Mouse (Mus musculus) left cerebral cortex, adult 2 months (tissue): Measurements from ENCODE around the gene Chsy1. TPM values are rescaled to one million over a fixed set of nuclear protein-coding genes. Genes with fewer than 3 reads are reported as not detected.

ENCODE experiments used
- DNase-seq, 2 experiments: peaks; one replicate each; pipeline ENCODE4 v3.0.0; 2021 to 2022; ENCODE audit warnings: low spot score in 2 of 2, mixed read lengths in 1 of 2; ENCODE audit errors: extremely low spot score in 1 of 2
- H3K27ac ChIP-seq: fragments of 200-600 bp; 2 replicates; pipeline ENCODE4 v1.8.1; 2022
- H3K4me3 ChIP-seq: fragments of 200-600 bp; 2 replicates; pipeline ENCODE4 v1.8.1; 2022
- CTCF ChIP-seq: fragments of 200-600 bp; IDR thresholded peaks from 2 replicates; pipeline ENCODE4 v1.8.1; 2022; ENCODE audit warnings: antibody characterized with exemption, mild to moderate bottlenecking, moderate library complexity
- intact Hi-C: fragments of 180-260 bp; cut with DNase I; formaldehyde crosslinking; loops from one replicate; pipeline ENCODE4 v1.15.1; 2025
- total RNA-seq, 2 experiments: library from RNA; stranded (reverse); gene quantifications; 2 replicates each; pipeline ENCODE4 v1.2.3; 2021

The Chsy1 gene
- total RNA-seq, 2 experiments from 2014 or later, result 15.6 to 17.3 TPM

DNA sequence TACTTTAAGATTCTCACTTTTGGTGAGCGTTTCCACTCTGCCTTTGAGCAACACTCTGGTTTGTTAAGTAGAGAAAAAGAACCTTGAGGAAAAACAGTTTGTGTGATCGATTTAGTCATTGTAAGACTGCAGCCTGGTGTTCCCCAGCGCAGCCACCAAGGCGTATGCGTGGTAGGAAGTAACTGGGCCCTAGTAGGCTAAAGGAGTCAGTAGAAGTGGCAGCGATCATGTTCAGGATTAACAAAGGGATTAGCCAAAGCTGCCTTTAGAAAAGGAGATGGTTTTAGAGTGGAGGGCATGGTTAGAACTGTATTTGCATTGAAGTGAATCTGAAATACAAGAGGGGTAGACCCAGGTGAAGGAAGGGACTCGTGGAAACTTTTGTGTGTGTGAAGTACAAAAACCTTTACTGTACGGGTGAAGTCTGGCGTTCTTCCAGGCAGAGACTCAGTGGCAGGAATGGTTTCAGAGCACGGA is 1.4 kb downstream of the Chsy1 start:
- peak overlapping the region; percentile 79 for H3K27ac ChIP-seq
- TF ChIP-seq CTCF, result no peak
- intact Hi-C loops, result loop anchor here (5.0 kb wide), 1 partner anchor 62 kb away; no protein-coding TSS in a partner anchor
- no peak for DNase-seq
- H3K4me3 ChIP-seq, result peak overlapping the region; percentile 68

DNA sequence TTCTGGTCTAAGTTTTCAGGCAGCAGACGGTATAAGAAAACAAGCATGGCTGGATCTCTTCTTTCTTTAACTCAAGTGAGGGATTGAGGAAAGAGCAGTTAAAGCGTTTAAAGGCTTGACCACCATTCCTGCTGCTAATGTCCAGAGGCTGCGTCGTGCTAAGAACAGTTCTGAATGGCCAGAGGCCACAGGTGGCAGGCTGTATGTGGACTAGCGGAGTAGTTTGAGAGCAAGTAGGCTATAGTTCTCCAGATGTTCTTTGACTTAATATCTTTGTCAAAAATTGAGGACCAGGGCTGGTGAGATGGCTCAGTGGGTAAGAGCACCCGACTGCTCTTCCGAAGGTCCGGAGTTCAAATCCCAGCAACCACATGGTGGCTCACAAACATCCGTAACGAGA is 1.9 kb downstream of the Chsy1 start:
- intact Hi-C loops, result loop anchor here (5.0 kb wide), 1 partner anchor 61 kb away; no protein-coding TSS in a partner anchor
- no peak for TF ChIP-seq CTCF
- no peak for DNase-seq
- peak overlapping the region; percentile 68 for H3K4me3 ChIP-seq
- no peak overlapping the region for H3K27ac ChIP-seq

DNA sequence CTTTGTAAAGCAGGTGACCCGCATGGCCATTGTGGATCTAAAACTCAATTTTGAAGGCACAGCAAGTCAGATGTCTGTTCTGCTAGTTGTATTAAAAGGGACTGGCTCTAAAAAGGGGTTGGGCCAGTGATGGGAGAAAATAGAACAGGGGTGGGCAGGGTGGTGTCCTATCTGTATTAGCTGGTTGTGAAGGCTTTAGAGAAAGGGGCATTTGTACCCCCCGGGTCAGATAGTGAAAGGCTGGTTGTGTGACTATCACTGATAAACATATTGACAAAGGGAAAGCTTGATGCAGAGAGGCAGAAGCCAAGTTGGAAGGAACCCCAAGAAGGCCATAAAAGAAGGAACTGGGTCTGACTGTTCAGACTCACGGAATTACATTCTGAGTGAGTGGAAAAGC is 4.2 kb downstream of the Chsy1 start:
- Histone ChIP-seq H3K27ac (no peak overlapping the region), H3K4me3 (no peak overlapping the region)
- no peak for TF ChIP-seq CTCF
- intact Hi-C loops, result loop anchor here (5.0 kb wide), 1 partner anchor 59 kb away; no protein-coding TSS in a partner anchor
- DNase-seq, result no peak

DNA sequence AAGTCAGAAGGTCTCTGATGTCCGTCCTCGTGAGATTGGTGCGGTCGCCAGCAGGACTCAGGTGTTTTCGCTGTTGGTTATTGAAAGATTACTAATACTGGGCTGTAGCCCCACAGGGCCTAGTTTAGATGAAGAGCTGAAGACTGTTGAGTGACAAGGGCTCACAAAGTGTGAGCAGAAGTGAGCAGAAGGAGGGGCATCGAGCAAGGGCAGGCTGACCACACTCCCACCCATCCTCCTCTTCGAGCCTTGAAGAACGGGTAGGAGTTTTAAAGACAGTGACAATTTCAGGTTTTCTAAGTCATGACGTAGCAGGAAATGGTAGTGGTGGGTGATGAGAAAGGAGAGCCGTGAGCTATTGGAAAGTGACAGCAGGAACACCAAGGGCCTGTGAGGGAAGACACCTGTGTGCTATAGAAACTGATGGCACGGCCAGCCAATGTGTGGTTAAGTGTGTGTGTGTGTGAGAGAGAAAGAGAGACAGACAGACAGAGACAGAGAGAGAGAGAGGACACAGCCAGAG is 6.6 kb downstream of the Chsy1 start:
- Histone ChIP-seq H3K27ac (no peak overlapping the region), H3K4me3 (no peak overlapping the region)
- DNase-seq, result no peak
- TF ChIP-seq CTCF, result no peak
- intact Hi-C loops, result no loop called here

DNA sequence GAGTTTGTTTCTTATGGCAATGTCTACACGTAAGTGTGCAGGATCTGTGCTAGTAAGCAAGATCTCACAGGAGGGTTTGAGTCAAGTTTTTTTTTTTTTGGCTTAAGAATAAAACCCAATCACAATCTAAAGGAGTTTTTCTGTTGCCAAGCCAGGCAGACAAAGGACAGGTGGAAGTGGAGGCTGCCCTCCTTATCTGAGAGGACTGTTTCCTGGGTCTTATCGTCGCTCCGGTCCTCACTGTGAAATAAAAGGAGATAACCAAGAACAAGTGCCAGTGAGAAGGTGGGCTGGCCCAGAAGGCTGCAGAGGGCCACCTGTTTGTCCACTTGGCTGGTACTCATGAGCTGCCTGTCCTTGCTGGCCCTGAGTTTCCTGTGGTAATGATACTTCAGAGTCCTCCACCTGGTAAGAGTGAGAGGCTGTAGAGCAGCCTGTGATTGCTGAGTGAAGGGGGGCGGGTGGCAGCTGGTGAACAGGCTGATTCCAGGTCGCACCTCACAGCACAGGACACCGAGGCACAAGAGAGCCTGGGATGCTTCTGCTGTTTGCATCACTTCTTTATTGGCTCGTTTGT is 7.7 kb downstream of the Chsy1 start:
- Histone ChIP-seq H3K27ac (no peak overlapping the region), H3K4me3 (no peak overlapping the region)
- no peak for DNase-seq
- intact Hi-C loops, result no loop called here
- no peak for TF ChIP-seq CTCF

DNA sequence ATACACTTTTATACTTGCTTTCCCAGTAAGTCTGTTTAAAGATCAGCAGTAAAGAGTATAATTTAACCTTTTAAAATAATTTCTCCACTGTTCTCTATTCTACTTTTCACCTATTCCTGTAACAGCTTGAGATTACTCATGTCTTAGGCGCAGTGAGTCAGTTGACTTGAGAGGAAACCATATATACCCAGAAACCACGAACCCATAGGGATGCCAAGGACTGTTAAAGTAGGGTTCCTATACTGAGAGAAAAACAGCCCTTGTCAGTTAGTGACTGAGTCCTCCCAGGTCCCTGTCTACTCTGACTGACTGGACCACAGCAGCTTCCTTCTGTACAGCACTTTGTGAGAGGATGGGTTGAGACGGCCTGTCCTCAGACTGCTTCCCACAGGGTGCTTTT is 8.7 kb downstream of the Chsy1 start:
- intact Hi-C loops, result no loop called here
- TF ChIP-seq CTCF, result no peak
- no peak for DNase-seq
- H3K27ac ChIP-seq, result no peak overlapping the region
- H3K4me3 ChIP-seq, result no peak overlapping the region

DNA sequence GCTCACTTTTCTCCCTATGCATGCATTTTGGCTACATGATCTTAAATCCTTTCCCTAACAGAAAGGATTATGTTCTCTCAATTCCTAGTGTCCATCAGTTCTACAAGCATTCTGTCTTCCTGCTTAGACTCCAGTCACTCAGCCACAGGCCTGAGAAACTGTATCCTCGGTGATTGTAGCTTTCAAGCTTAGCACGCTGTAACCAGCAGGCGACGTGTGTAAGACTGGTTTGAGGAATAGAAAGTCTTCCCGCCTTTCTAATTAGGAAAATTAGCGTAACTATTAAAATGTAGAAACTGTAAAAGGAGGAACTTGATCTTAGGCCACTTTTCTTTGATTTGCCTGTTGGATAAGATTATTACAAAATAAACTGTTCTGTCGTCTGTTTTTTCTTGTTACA is 9.5 kb downstream of the Chsy1 start:
- no peak for DNase-seq
- no peak for TF ChIP-seq CTCF
- intact Hi-C loops, result no loop called here
- Histone ChIP-seq H3K4me3 (no peak overlapping the region), H3K27ac (no peak overlapping the region)

DNA sequence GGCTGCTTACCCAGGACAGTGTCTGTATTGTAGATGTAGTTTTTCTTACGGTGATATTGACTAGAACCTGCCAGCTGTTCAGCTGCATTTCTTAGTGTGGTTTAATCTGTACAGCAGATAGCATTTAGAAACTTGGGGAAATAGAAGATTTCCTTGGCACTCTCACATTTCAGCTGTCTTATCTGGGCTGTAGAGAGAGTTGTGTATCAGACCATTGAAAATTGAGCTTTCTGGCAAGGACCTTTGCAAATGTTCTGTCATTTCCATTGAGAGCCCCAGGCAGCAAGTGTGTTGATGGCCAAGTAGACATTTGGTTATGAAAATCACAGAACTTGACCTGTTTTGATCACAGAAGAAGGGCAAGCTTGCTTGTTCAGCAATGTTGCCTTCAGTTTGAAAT is 10.8 kb downstream of the Chsy1 start:
- no peak for DNase-seq
- intact Hi-C loops, result no loop called here
- Histone ChIP-seq H3K4me3 (no peak overlapping the region), H3K27ac (no peak overlapping the region)
- no peak for TF ChIP-seq CTCF

DNA sequence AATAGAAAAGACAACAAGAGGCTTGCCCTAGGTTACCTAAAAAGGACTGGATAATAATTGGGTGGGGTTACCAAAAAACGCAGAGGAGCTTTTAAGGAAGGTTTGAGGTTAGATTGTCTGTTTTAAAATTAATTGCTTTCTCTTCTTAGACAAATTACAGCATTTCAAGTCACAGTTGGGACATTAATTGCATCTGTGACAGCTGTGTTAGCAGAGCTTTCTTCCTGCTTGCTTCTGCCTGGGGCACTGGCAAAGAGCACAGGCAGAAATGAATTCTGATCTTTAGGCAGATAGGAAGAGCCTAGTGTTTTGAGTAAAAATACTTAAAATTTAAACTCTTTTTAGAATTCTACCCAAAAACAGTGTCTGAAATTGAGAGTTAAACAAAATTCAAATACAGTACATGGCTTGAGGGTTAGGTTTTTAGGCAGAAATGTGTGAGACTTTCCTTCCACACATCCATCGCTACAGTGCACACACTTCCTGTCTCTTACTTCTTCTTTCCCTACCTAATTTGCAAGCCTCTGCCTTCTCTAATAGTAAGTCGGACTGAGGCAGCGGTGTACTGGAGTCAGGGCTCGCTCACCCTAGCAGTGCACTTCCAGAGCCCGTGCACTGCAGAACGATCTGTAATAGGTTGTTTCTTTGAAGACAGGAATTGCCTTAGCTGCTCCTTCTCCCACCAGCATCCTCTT is 11.5 kb downstream of the Chsy1 start:
- intact Hi-C loops, result no loop called here
- Histone ChIP-seq H3K4me3 (no peak overlapping the region), H3K27ac (no peak overlapping the region)
- DNase-seq, result no peak
- TF ChIP-seq CTCF, result no peak

DNA sequence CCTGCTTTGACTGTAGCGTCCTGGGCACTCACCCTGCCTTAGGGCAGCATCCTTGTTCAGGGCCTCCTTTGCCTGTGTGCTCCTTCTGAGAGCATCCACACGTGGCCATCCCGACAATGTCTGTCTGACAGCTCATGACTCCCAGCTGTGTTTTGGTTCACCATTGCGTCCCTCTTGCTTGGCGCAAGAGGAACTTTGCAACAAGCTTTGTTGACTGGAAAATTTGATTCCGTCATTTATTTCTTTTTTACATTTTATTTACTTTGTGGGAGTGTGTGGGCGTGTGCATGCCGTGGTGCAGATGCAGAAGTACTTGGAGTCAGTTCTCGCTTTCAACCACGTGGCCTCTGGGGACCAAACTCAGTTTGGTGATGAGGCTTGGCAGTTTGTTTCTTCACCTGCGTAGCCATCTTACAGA is 15.2 kb downstream of the Chsy1 start:
- Histone ChIP-seq H3K27ac (no peak overlapping the region), H3K4me3 (no peak overlapping the region)
- TF ChIP-seq CTCF, result no peak
- intact Hi-C loops, result no loop called here
- DNase-seq, result no peak

DNA sequence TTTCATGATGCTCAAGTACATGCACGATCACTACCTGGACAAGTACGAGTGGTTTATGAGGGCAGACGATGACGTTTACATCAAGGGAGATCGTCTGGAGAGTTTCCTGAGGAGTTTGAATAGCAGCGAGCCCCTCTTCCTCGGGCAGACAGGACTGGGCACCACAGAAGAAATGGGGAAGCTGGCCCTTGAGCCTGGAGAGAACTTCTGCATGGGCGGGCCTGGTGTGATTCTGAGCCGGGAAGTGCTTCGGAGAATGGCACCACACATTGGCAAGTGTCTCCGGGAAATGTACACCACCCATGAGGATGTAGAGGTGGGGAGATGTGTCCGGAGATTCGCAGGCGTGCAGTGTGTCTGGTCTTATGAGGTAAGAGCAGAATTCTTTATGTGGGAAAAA is 16.1 kb downstream of the Chsy1 start:
- TF ChIP-seq CTCF, result no peak
- intact Hi-C loops, result no loop called here
- H3K4me3 ChIP-seq, result no peak overlapping the region
- DNase-seq, result no peak
- H3K27ac ChIP-seq, result no peak overlapping the region

DNA sequence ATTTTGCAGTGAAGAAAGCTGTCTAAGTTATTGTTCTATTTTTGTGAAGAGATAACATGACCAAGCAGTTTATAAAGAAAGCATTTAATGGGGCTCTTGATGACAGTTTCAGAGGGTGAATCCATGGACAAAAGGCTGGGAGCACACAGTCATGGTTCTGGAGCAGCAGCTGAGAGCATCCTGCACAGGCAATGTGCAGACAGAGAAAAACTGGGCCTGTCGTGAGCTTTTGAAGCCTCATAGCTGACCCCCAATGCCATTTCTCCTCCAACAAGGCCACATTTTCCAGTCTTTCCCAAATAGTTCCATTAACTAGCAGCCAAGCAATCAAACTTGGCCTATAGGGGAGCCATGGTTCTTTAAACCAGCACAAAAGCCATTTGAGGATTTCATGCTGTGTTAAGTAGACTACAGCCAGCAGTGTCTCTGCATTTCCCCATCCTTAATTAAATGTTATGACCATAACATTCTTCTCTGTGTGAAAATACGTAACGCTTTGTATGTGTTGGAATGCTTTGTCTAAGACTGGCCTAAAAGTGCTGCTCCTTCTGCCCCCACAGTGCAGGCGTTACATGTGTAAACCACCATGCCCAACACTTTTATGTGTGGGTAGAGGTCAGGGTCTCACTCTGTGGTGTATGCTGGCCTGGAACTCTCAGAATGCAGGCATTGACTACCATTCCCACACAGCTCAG is 18.8 kb downstream of the Chsy1 start:
- intact Hi-C loops, result no loop called here
- no peak; the same call in 1 of the 2 replicates for TF ChIP-seq CTCF
- DNase-seq, result no peak
- no peak overlapping the region for H3K27ac ChIP-seq
- H3K4me3 ChIP-seq, result no peak overlapping the region
